Mouse (Mus musculus) small intestine, adult 2 months (tissue): Measurements from ENCODE around the gene Rnf225.
"Not testable (repeated sequence)": the region's sequence is repeated elsewhere in the genome, so short reads cannot be mapped to it uniquely, and the experiment has no call there.

Experiments used
- CTCF ChIP-seq: fragments of 200-500 bp; IDR thresholded peaks from 2 replicates; pipeline ENCODE4 v1.5.1; 2012; ENCODE audit warnings: low read depth, mild to moderate bottlenecking, control low read depth, inconsistent platforms, low read length, moderate library complexity, mixed read lengths; ENCODE audit not compliant: insufficient replicate concordance, insufficient read length; ENCODE audit errors: extremely low read depth
- POLR2A ChIP-seq: fragments of 200-500 bp; IDR thresholded peaks from 2 replicates; pipeline ENCODE4 v1.6.1; 2012; ENCODE audit warnings: low read depth, mild to moderate bottlenecking, control low read depth, inconsistent platforms, low read length, moderate library complexity

DNA sequence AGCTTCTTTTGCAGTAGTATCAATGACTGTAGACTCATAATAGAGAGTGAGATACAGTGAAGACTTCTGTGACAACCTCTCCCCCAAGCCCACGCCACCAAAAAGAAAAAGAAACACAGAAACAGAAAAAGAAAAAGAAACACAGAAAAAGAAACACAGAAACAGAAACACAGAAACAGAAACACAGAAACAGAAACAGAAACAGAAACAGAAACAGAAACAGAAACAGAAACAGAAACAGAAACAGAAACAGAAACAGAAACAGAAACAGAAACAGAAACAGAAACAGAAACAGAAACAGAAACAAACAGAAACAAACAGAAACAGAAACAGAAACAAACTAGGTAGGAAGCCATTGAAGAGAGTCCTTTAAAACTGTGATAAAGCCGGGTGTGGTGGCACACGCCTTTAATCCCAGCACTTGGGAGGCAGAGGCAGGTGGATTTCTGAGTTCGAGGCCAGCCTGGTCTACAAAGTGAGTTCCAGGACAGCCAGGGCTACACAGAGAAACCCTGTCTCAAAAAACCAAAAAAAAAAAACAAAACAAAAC lies 10.1 kb downstream of the Rnf225 start:
- TF ChIP-seq CTCF, POLR2A: not testable (repeated sequence)
